Mouse (Mus musculus) heart, embryonic 11.5 days (tissue): ENCODE measurements at regions not wholly inside any gene's neighbourhood (a gene's known extent, or its start where the extent isn't known, plus 50 kb on each side); places are given as distances from the start of the nearest gene placed in this dataset.

Source experiments
- ATAC-seq: fragments of 200-750 bp; cut with Nextera tagmentation; replicated peaks from 2 replicates; pipeline ENCODE4 v1.8.0; 2017; ENCODE audit warnings: moderate library complexity; ENCODE audit not compliant: insufficient number of reproducible peaks, low FRiP score, low TSS enrichment
- H3K27ac ChIP-seq: fragments of 300-500 bp; sonication (generic); 2 replicates; pipeline ENCODE4 v1.5.1; 2014; ENCODE audit warnings: mild to moderate bottlenecking, low read depth, low read length
- H3K27me3 ChIP-seq: fragments of 300-500 bp; sonication (generic); 2 replicates; pipeline ENCODE4 v1.6.1; 2014; ENCODE audit warnings: mild to moderate bottlenecking, low read length, mixed read lengths; ENCODE audit not compliant: control insufficient read depth, insufficient read depth
- H3K36me3 ChIP-seq: fragments of 300-500 bp; sonication (generic); 2 replicates; pipeline ENCODE4 v1.6.1; 2014; ENCODE audit warnings: mild to moderate bottlenecking, low read length, moderate library complexity, mixed read lengths; ENCODE audit not compliant: control insufficient read depth, insufficient read depth
- H3K4me1 ChIP-seq: fragments of 300-500 bp; sonication (generic); 2 replicates; pipeline ENCODE4 v1.6.1; 2014; ENCODE audit warnings: low read length; ENCODE audit not compliant: control insufficient read depth, insufficient read depth
- H3K4me2 ChIP-seq: fragments of 300-500 bp; sonication (generic); 2 replicates; pipeline ENCODE4 v1.6.1; 2014; ENCODE audit warnings: mild to moderate bottlenecking, moderate library complexity
- H3K4me3 ChIP-seq: fragments of 300-500 bp; sonication (generic); 2 replicates; pipeline ENCODE4 v1.5.1; 2014; ENCODE audit warnings: low read depth, low read length
- H3K9ac ChIP-seq: fragments of 300-500 bp; sonication (generic); 2 replicates; pipeline ENCODE4 v1.6.1; 2014; ENCODE audit warnings: mild to moderate bottlenecking, low read depth, low read length, moderate library complexity
- H3K9me3 ChIP-seq: fragments of 300-500 bp; sonication (generic); replicated peaks from 2 replicates; pipeline ENCODE4 v1.6.1; 2016; ENCODE audit warnings: low read length; ENCODE audit not compliant: control insufficient read depth
- WGBS: fragments of 180-500 bp; shearing (Covaris S2); extraction: QIAGEN DNeasy Blood & Tissue Kit; methylation state at CpG from one replicate; pipeline ENCODE4 v1.1.7; 2014; ENCODE audit not compliant: insufficient replicate concordance; 5-methylcytosine and 5-hydroxymethylcytosine counted together

GRCm38 (mm10) chr7:135809751-135810379, 93.7 kb upstream of the Mki67 start:
- ATAC-seq, result no peak

GRCm38 (mm10) chr7:135810971-135811370, 94.8 kb upstream of the Mki67 start:
- 85% methylated on average over 9 of the region's 9 CpGs for WGBS
- no peak for ATAC-seq
- Histone ChIP-seq H3K4me2 (no peak overlapping the region), H3K36me3 (no peaks in the 10 kb centered on the region), H3K4me3 (no peak overlapping the region), H3K4me1 (no peaks in the 10 kb centered on the region), H3K27me3 (no peaks in the 10 kb centered on the region), H3K27ac (no peak overlapping the region), H3K9ac (no peak overlapping the region), H3K9me3 (no peaks in the 10 kb centered on the region)

More at GRCm38 (mm10) chr7:135809751-135810379, 93.7 kb upstream of the Mki67 start:
- Histone ChIP-seq H3K27me3 (no peaks in the 10 kb centered on the region), H3K27ac (no peak overlapping the region), H3K4me2 (no peak overlapping the region), H3K9me3 (no peaks in the 10 kb centered on the region), H3K4me1 (no peaks in the 10 kb centered on the region), H3K36me3 (no peaks in the 10 kb centered on the region), H3K9ac (no peak overlapping the region), H3K4me3 (no peak overlapping the region)
- 59% methylated on average over 12 of the region's 12 CpGs for WGBS

DNA sequence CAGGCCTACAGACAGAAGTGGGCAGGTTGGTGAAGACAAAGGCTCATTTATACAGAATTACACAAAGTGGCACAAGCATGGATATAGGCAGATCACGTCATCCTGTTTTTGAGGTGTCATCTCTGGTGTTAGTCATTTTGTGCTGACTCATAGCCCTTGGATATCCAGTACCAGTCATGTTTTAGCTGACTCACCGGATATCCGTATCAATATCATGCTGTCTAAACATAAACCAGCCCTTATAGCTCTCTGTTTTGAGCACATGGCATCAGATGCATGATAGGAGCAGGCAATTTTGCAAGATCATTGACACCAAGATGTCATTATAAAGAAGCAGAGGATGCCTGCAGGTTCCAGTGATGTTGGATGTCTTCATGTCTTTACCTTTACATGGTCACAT, 97.5 kb upstream of the Mki67 start:
- H3K27me3 ChIP-seq, result no peaks in the 10 kb centered on the region
- H3K4me3 ChIP-seq, result no peak overlapping the region
- no peaks in the 10 kb centered on the region for H3K9me3 ChIP-seq
- ATAC-seq, result peak; percentile 67; the same call in 1 of the 2 replicates
- peak overlapping the region; percentile 66 for H3K27ac ChIP-seq
- 70% methylated on average over 3 of the region's 3 CpGs for WGBS
- H3K4me2 ChIP-seq, result no peak overlapping the region
- no peaks in the 10 kb centered on the region for H3K36me3 ChIP-seq
- H3K9ac ChIP-seq, result no peak overlapping the region
- H3K4me1 ChIP-seq, result no peaks in the 10 kb centered on the region

- 84% methylated on average over 3 of the region's 3 CpGs for WGBS
- no peaks in the 10 kb centered on the region for H3K36me3 ChIP-seq
- peak overlapping the region; percentile 27; the same call in 1 of the 2 replicates for H3K4me2 ChIP-seq
- peak overlapping the region; percentile 73 for H3K27ac ChIP-seq
- H3K27me3 ChIP-seq, result no peaks in the 10 kb centered on the region
- 0 out of 2 replicates have a peak overlapping the region, but pooled peaks have one; percentile 34 for H3K9ac ChIP-seq
- ATAC-seq, result peak; percentile 87
- no peaks in the 10 kb centered on the region for H3K4me1 ChIP-seq
- H3K4me3 ChIP-seq, result no peak overlapping the region
- no peaks in the 10 kb centered on the region for H3K9me3 ChIP-seq
Observed at GRCm38 (mm10) chr7:135816191-135816590, 100.0 kb upstream of the Mki67 start.

- H3K36me3 ChIP-seq, result no peaks in the 10 kb centered on the region
- peak overlapping the region; percentile 29; the same call in 1 of the 2 replicates for H3K27ac ChIP-seq
Observed at GRCm38 (mm10) chr7:135817868-135818267, 101.7 kb upstream of the Mki67 start.

GRCm38 (mm10) chr7:135818298-135818697, 102.1 kb upstream of the Mki67 start:
- Histone ChIP-seq H3K36me3 (no peaks in the 10 kb centered on the region), H3K9me3 (no peaks in the 10 kb centered on the region), H3K27me3 (no peaks in the 10 kb centered on the region), H3K4me2 (no peak overlapping the region), H3K9ac (no peak overlapping the region), H3K4me3 (no peak overlapping the region), H3K27ac (no peak overlapping the region), H3K4me1 (no peaks in the 10 kb centered on the region)
- WGBS, result 62% methylated on average over 3 of the region's 3 CpGs
- ATAC-seq, result peak; percentile 66; the same call in 1 of the 2 replicates

More at GRCm38 (mm10) chr7:135817868-135818267, 101.7 kb upstream of the Mki67 start:
- no peak overlapping the region for H3K4me3 ChIP-seq
- H3K9ac ChIP-seq, result no peak overlapping the region
- no peak overlapping the region; the same call in 1 of the 2 replicates for H3K4me2 ChIP-seq
- WGBS, result 26% methylated on average over 3 of the region's 3 CpGs
- H3K4me1 ChIP-seq, result no peaks in the 10 kb centered on the region
- H3K27me3 ChIP-seq, result no peaks in the 10 kb centered on the region
- no peaks in the 10 kb centered on the region for H3K9me3 ChIP-seq
- ATAC-seq, result peak; percentile 57

DNA sequence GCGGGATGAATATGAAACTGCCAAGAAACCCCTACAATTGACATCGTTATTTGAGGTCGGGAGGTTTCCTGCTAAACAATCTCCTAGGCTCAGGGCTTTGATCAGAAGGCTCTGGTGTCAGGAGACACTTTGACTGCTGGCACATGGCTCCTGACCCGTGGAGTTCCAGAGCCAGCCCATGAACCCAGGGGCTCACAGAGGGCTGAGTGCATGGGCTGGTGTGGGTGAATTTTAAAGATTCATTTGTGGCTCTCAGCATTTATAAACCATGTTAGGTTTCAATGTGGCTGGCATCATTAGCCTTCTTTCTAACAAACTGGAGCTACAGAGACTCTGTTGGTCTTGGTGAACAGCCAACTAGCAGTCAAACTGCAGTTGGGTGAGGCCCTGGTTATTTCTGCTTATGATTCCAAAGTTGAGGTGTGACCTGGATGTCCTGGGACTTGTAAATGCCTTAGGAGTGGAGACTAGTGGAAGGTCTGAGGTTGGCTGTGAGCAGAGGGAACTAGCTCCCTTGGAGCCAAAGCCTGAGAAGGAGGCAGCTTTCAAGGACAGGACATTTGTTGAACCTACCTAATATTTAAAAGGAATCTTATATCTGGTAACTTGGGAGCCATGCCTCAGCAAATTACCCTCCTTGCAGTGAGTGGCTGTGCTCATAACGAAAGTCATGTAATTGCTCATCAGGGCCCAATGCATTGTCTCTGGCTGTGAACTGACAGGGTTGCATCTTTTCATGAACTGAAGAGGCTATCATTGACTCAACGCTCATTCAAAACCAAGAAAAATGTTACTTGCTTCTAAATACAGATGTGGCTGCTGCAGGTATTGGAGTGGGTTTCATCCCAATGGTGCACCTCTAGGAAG, 108.0 kb upstream of the Mki67 start:
- Histone ChIP-seq H3K9ac (no peak overlapping the region), H3K4me1 (no peaks in the 10 kb centered on the region), H3K4me2 (no peak overlapping the region), H3K4me3 (no peak overlapping the region), H3K36me3 (no peaks in the 10 kb centered on the region), H3K27ac (no peak overlapping the region), H3K9me3 (no peaks in the 10 kb centered on the region), H3K27me3 (no peaks in the 10 kb centered on the region)
- WGBS, result 70% methylated on average over 6 of the region's 6 CpGs
- ATAC-seq, result no peak

GRCm38 (mm10) chr7:135829246-135829645, 113.1 kb upstream of the Mki67 start:
- ATAC-seq, result no peak
- Histone ChIP-seq H3K27ac (no peak overlapping the region), H3K4me1 (no peaks in the 10 kb centered on the region), H3K9me3 (no peaks in the 10 kb centered on the region), H3K36me3 (no peaks in the 10 kb centered on the region), H3K27me3 (no peaks in the 10 kb centered on the region), H3K9ac (no peak overlapping the region), H3K4me3 (no peak overlapping the region), H3K4me2 (no peak overlapping the region)
- 56% methylated on average over 2 of the region's 2 CpGs for WGBS
